Mouse (Mus musculus) midbrain, embryonic 12.5 days (tissue): ENCODE results near the gene Abcf2. TPM values are rescaled to one million over a fixed set of nuclear protein-coding genes. Genes with fewer than 3 reads are reported as not detected.
"Not testable (repeated sequence)": the region's sequence is repeated elsewhere in the genome, so short reads cannot be mapped to it uniquely, and the experiment has no call there.

ENCODE experiments used
- ATAC-seq: fragments of 200-750 bp; cut with Nextera tagmentation; 2 replicates; pipeline ENCODE4 v1.8.0; 2017; ENCODE audit warnings: low read depth, moderate TSS enrichment, moderate library complexity; ENCODE audit not compliant: low FRiP score
- H3K27ac ChIP-seq: fragments of 300-500 bp; sonication (generic); replicated peaks from 2 replicates; pipeline ENCODE4 v1.5.1; 2016; ENCODE audit warnings: mild to moderate bottlenecking
- H3K27me3 ChIP-seq: fragments of 300-500 bp; sonication (generic); 2 replicates; pipeline ENCODE4 v1.6.1; 2016; ENCODE audit warnings: mild to moderate bottlenecking
- H3K36me3 ChIP-seq: fragments of 300-500 bp; sonication (generic); 2 replicates; pipeline ENCODE4 v1.6.1; 2016
- H3K4me1 ChIP-seq: fragments of 300-500 bp; sonication (generic); 2 replicates; pipeline ENCODE4 v1.6.1; 2016
- H3K4me2 ChIP-seq: fragments of 300-500 bp; sonication (generic); replicated peaks from 2 replicates; pipeline ENCODE4 v1.6.1; 2016; ENCODE audit warnings: mild to moderate bottlenecking, moderate library complexity
- H3K4me3 ChIP-seq: fragments of 300-500 bp; sonication (generic); 2 replicates; pipeline ENCODE4 v1.5.1; 2016; ENCODE audit warnings: mild to moderate bottlenecking
- H3K9ac ChIP-seq: fragments of 300-500 bp; sonication (generic); replicated peaks from 2 replicates; pipeline ENCODE4 v1.6.1; 2016; ENCODE audit warnings: mild to moderate bottlenecking, moderate library complexity
- H3K9me3 ChIP-seq: fragments of 300-500 bp; sonication (generic); 2 replicates; pipeline ENCODE4 v1.6.1; 2016; ENCODE audit warnings: mild to moderate bottlenecking
- WGBS: fragments of 180-500 bp; shearing (Covaris S2); methylation state at CpG from one replicate; pipeline ENCODE4 v1.1.7; 2016; 5-methylcytosine and 5-hydroxymethylcytosine counted together
- polyA plus RNA-seq: library from polyadenylated mRNA; unstranded; fragments of >200 nt; fragmentation: Nextera tagmentation; extraction: Ambion mirVana; gene quantifications from 2 replicates; pipeline ENCODE4 v1.2.1, GENCODE M21; 2016

Gene Abcf2
- polyA plus RNA-seq, 1 experiment from 2014 or later, result 126 TPM

GRCm38 (mm10) chr5:24575948-24576347 is 1.3 kb downstream of the Abcf2 start:
- Histone ChIP-seq H3K27ac (no peak overlapping the region), H3K9me3 (no peaks in the 10 kb centered on the region), H3K9ac (peak overlapping the region; percentile 83; the same call in 1 of the 2 replicates), H3K36me3 (peaks cover 44% of the 10 kb centered on the region), H3K4me1 (peaks cover 14% of the 10 kb centered on the region), H3K4me2 (peak overlapping the region; percentile 86), H3K4me3 (peak overlapping the region; percentile 80; the same call in 1 of the 2 replicates), H3K27me3 (no peaks in the 10 kb centered on the region)
- ATAC-seq, result no peak
- WGBS, result 93% methylated on average over 1 of the region's 1 CpGs

DNA sequence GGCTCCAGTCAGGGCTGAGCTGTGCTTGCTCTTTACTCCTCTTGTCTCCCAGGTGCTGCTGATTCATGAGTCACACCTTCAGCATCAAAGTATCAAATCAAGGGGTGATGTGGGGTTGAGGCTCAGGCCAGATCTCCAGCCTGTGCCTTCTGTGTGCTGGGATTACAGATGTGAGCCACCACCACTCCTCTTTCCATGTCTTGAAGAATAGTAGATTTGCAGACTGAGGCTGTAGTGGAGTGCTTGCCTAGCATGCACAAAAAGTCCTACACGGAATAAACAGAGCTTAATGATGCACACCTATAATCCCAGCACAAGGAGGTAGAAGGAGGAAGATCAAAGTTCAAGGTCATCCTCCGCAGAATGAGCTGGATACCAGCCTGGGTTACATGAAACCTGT is 20.6 kb downstream of the Abcf2 start, which contains the start of gene 4931409K22Rik:
Gene 4931409K22Rik, minus strand, starts transcription at position 101 of the 400 bp plus-strand sequence.
- Histone ChIP-seq H3K36me3 (no peaks in the 10 kb centered on the region), H3K27ac (no peak within 1 kb of the TSS), H3K9me3 (no peaks in the 10 kb centered on the region), H3K4me2 (no peak within 1 kb of the TSS), H3K4me3 (no peak within 1 kb of the TSS), H3K27me3 (no peaks in the 10 kb centered on the region; the same call in 1 of the 2 replicates), H3K9ac (no peak within 1 kb of the TSS), H3K4me1 (peaks cover 2% of the 10 kb centered on the region; the same call in 1 of the 2 replicates)
- WGBS, result 80% methylated on average over 2 of the region's 2 CpGs
- ATAC-seq, result no peak

- ATAC-seq, result not testable (repeated sequence)
Observed at GRCm38 (mm10) chr5:24555335-24555734, 21.9 kb downstream of the Abcf2 start.

GRCm38 (mm10) chr5:24553621-24554244 is 23.5 kb downstream of the Abcf2 start:
- Histone ChIP-seq H3K9ac (no peak overlapping the region), H3K27me3 (peaks cover 9% of the 10 kb centered on the region; the same call in 1 of the 2 replicates), H3K4me2 (no peak overlapping the region), H3K4me3 (no peak overlapping the region), H3K9me3 (no peaks in the 10 kb centered on the region), H3K4me1 (peaks cover 17% of the 10 kb centered on the region), H3K27ac (no peak overlapping the region), H3K36me3 (no peaks in the 10 kb centered on the region)
- WGBS, result 65% methylated on average over 5 of the region's 5 CpGs
- ATAC-seq, result no peak

More at GRCm38 (mm10) chr5:24555335-24555734, 21.9 kb downstream of the Abcf2 start:
- not testable (repeated sequence) for H3K27me3 ChIP-seq, H3K9me3 ChIP-seq, H3K27ac ChIP-seq, H3K4me2 ChIP-seq, H3K4me3 ChIP-seq, H3K36me3 ChIP-seq, H3K9ac ChIP-seq
- peaks cover 16% of the 10 kb centered on the region for H3K4me1 ChIP-seq
- WGBS, result 95% methylated on average over 7 of the region's 7 CpGs

DNA sequence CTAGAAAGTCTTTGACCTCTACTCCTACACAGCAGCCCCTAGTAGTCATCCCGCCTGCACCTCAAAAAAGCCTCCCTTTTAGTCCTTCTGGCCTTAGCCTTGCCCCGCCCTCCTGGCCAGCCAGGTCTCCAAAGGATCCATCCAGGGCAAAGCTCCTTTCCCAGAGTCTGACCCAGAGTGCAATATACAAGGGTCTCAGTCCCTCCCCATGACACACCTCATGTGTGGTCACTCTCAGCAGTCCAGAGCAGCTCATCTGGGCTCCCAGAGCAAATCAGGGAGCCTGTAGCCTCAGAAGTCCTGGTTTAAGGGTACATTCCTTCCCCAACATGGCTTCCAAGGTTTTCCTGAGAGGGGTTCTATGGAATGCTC is 26.0 kb downstream of the Abcf2 start:
- 56% methylated on average over 2 of the region's 2 CpGs for WGBS
- H3K9ac ChIP-seq, result no peak overlapping the region
- no peak overlapping the region for H3K4me3 ChIP-seq
- no peak; the same call in 1 of the 2 replicates for ATAC-seq
- peaks cover 9% of the 10 kb centered on the region; the same call in 1 of the 2 replicates for H3K27me3 ChIP-seq
- H3K36me3 ChIP-seq, result no peaks in the 10 kb centered on the region
- peaks cover 17% of the 10 kb centered on the region for H3K4me1 ChIP-seq
- H3K27ac ChIP-seq, result no peak overlapping the region
- 0 out of 2 replicates have a peak overlapping the region, but pooled peaks have one; percentile 28 for H3K4me2 ChIP-seq
- H3K9me3 ChIP-seq, result no peaks in the 10 kb centered on the region

DNA sequence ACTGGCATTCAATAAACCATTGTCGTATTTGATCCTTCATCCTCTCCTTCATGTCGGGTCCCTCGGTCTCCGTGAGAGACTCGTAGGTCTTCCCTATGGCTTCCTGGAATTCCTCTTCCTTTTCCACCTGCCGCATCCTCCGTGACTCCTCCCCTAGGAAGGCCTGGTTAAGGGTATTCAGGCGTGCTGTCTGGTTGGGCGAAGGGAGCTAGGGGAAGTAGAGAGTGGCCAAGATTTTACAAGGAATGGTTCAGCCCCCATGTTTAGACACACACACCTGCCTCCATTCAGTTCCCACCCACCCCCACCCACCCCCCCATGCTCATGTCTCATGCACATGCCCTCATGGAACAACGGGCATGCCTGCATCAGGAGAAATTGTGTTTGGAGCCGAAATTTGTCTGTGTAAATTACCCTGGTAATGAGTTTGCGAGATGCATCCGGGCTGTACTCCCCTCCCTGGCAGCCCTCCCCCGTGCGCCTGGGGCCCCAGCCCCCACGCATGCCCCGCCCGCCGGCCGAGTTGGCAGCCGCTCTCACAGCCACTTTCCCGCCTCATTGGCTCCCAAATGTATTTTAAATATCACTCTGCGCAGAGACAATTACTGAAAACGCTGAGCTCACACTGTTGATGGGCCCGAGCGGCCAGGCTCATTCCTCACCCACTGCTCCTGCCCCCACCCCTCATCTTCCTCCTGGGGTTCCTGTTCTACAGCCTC is 26.5 kb downstream of the Abcf2 start:
- H3K4me2 ChIP-seq, result peak overlapping the region; percentile 28; the same call in 1 of the 2 replicates
- no peak overlapping the region for H3K9ac ChIP-seq
- H3K4me1 ChIP-seq, result peaks cover 17% of the 10 kb centered on the region
- peak; percentile 49; the same call in 1 of the 2 replicates for ATAC-seq
- 39% methylated on average over 26 of the region's 26 CpGs for WGBS
- H3K27me3 ChIP-seq, result peaks cover 9% of the 10 kb centered on the region; the same call in 1 of the 2 replicates
- H3K9me3 ChIP-seq, result no peaks in the 10 kb centered on the region
- no peaks in the 10 kb centered on the region for H3K36me3 ChIP-seq
- H3K4me3 ChIP-seq, result no peak overlapping the region
- no peak overlapping the region for H3K27ac ChIP-seq

- Histone ChIP-seq H3K36me3 (no peaks in the 10 kb centered on the region), H3K27ac (no peak overlapping the region), H3K4me3 (no peak overlapping the region)
Observed at GRCm38 (mm10) chr5:24542643-24543042, 34.6 kb downstream of the Abcf2 start.

GRCm38 (mm10) chr5:24541144-24541569 is 36.1 kb downstream of the Abcf2 start:
- ATAC-seq, result no peak
- no peaks in the 10 kb centered on the region for H3K9me3 ChIP-seq
- no peak overlapping the region for H3K4me3 ChIP-seq
- 51% methylated on average over 6 of the region's 6 CpGs for WGBS
- H3K27ac ChIP-seq, result no peak overlapping the region
- H3K27me3 ChIP-seq, result peaks cover 14% of the 10 kb centered on the region
- no peak overlapping the region for H3K9ac ChIP-seq
- no peak overlapping the region for H3K4me2 ChIP-seq
- H3K36me3 ChIP-seq, result no peaks in the 10 kb centered on the region
- H3K4me1 ChIP-seq, result peaks cover 13% of the 10 kb centered on the region

More at GRCm38 (mm10) chr5:24542643-24543042, 34.6 kb downstream of the Abcf2 start:
- Histone ChIP-seq H3K27me3 (peaks cover 5% of the 10 kb centered on the region), H3K4me1 (peaks cover 9% of the 10 kb centered on the region), H3K9ac (no peak overlapping the region), H3K9me3 (no peaks in the 10 kb centered on the region), H3K4me2 (no peak overlapping the region)
- ATAC-seq, result no peak
- 83% methylated on average over 7 of the region's 7 CpGs for WGBS

DNA sequence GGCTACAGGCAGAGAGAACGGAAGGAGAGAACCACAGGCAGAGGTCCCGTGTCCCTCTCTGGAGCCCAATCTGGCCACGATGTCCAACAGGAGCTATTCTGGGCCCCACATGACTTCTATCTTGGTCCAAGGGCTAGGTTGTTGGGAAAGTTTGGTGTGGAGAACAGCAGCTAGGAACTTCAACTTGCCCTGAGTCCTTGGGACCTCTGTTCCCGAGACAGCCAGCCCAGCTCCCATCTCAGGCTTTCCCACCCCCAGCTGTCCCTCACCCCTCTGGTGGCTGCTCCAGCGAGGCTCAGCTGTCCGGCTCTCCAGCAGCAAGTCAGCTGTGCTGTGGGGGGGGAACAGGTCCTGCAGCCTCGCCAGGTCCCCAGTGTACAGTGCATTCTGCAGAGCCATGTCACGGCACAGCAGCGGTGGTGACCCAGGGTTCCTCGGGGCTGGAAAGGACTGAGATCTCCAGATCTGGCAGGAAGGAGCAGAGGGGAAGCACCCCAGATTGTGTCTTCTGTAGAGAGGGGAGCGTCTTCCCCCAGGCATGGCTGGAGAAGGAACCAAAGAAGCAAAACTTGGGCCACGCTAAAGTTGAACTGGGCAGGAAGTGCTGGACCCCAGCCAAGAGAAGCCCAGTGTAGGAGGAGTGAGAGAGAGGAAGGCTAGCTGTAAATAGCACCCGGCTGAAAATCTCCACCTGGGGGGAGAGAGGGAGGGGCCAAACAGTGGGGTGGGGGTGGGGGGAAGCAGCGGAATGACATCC is 36.7 kb downstream of the Abcf2 start, which contains the start of gene Asb10:
Gene Asb10, minus strand, starts transcription at position 592 of the 757 bp plus-strand sequence.
- Histone ChIP-seq H3K4me3 (no peak within 1 kb of the TSS), H3K36me3 (no peaks in the 10 kb centered on the region), H3K4me1 (peaks cover 13% of the 10 kb centered on the region), H3K27me3 (peaks cover 18% of the 10 kb centered on the region), H3K9ac (no peak within 1 kb of the TSS), H3K9me3 (no peaks in the 10 kb centered on the region), H3K4me2 (no peak within 1 kb of the TSS), H3K27ac (no peak within 1 kb of the TSS)
- no peak for ATAC-seq
- WGBS, result 52% methylated on average over 14 of the region's 14 CpGs

GRCm38 (mm10) chr5:24539571-24540296 is 37.5 kb downstream of the Abcf2 start:
- Histone ChIP-seq H3K4me1 (peaks cover 13% of the 10 kb centered on the region), H3K27ac (no peak overlapping the region), H3K4me3 (no peak overlapping the region), H3K36me3 (no peaks in the 10 kb centered on the region), H3K9ac (no peak overlapping the region), H3K27me3 (peaks cover 18% of the 10 kb centered on the region), H3K4me2 (no peak overlapping the region), H3K9me3 (no peaks in the 10 kb centered on the region)
- ATAC-seq, result no peak
- 81% methylated on average over 22 of the region's 22 CpGs for WGBS

GRCm38 (mm10) chr5:24537618-24538017 is 39.6 kb downstream of the Abcf2 start:
- H3K9me3 ChIP-seq, result no peaks in the 10 kb centered on the region
- no peak overlapping the region for H3K9ac ChIP-seq
- WGBS, result 70% methylated on average over 16 of the region's 16 CpGs
- H3K36me3 ChIP-seq, result no peaks in the 10 kb centered on the region
- no peak for ATAC-seq
- H3K27me3 ChIP-seq, result peaks cover 25% of the 10 kb centered on the region
- peaks cover 19% of the 10 kb centered on the region for H3K4me1 ChIP-seq
- no peak overlapping the region for H3K4me3 ChIP-seq
- H3K27ac ChIP-seq, result no peak overlapping the region
- H3K4me2 ChIP-seq, result no peak overlapping the region
